9 mouse cellular contexts compared by ENCODE assay signal in genomic region chr7:127252414-127252813, GRCm38 (mm10). TPM values are rescaled to one million over a fixed set of nuclear protein-coding genes. Genes with fewer than 3 reads are reported as not detected.
DNase-seq lines count a peak whose midpoint lies in the region; ATAC-seq and TF ChIP-seq lines count a peak whose summit lies in the region.
"Had no signal": no experiment of that assay in that cellular context is flagged by ENCODE, and none has a peak within 500 bp of the region (broad histone marks: within the 10 kb centered on the region; RNA-seq: fewer than 3 reads in every experiment).

No protein-coding gene starts in this region.

- H3K36me3 ChIP-seq in forebrain, postnatal 0 days (ENCODE audit: insufficient read depth), result peaks cover 8% of the 10 kb centered on the region; the same call in 1 of the 2 replicates
- H3K36me3 ChIP-seq in forebrain, embryonic 12.5 days (replicated peaks), result peaks cover 40% of the 10 kb centered on the region
- peaks cover 25% of the 10 kb centered on the region for H3K36me3 ChIP-seq in heart, embryonic 12.5 days
- H3K36me3 ChIP-seq in midbrain, embryonic 11.5 days (ENCODE audit: control insufficient read depth, insufficient read depth, low read length), result peaks cover 3% of the 10 kb centered on the region; the same call in 1 of the 2 replicates

- DNase-seq in forebrain, postnatal 0 days, result no peak
- DNase-seq in B cell, adult 2 months, result peak; percentile 53 to 54
- DNase-seq in brain, adult 2 months (ENCODE audit: low read depth, low spot score), result peak; percentile 59
- DNase-seq in lung, postnatal 36 days, result peak; percentile 55
- DNase-seq in testis, postnatal 14 days (ENCODE audit: low spot score), result no peak
- DNase-seq in midbrain, embryonic 11.5 days (ENCODE audit: low spot score, missing footprints), result no peak

- H3K4me3 ChIP-seq in forebrain, postnatal 0 days (ENCODE audit: low read depth, low read length), result no peak overlapping the region
- no peak overlapping the region for H3K4me3 ChIP-seq in forebrain, embryonic 12.5 days (replicated peaks)
- no peak overlapping the region for H3K4me3 ChIP-seq in heart, embryonic 12.5 days
- H3K4me3 ChIP-seq in midbrain, embryonic 11.5 days (ENCODE audit: low read depth, low read length), result no peak overlapping the region
- H3K4me3 ChIP-seq: forebrain, embryonic 10.5 days had no signal

- H3K4me2 ChIP-seq in forebrain, postnatal 0 days (ENCODE audit: low read depth), result no peak overlapping the region
- H3K4me2 ChIP-seq in forebrain, embryonic 12.5 days, result no peak overlapping the region
- no peak overlapping the region for H3K4me2 ChIP-seq in heart, embryonic 12.5 days
- H3K4me2 ChIP-seq in midbrain, embryonic 11.5 days, result no peak overlapping the region

- WGBS in forebrain, postnatal 0 days, result 88% methylated on average over 2 of the region's 2 CpGs
- 88% methylated on average over 2 of the region's 2 CpGs for WGBS in forebrain, embryonic 12.5 days
- 94% methylated on average over 2 of the region's 2 CpGs for WGBS in heart, embryonic 12.5 days
- 83% methylated on average over 2 of the region's 2 CpGs for WGBS in midbrain, embryonic 11.5 days

- TF ChIP-seq CTCF in forebrain, postnatal 0 days (IDR thresholded peaks at IDR 0.05; ENCODE audit: low read depth), result peak; percentile 58

- H3K27me3 ChIP-seq in forebrain, postnatal 0 days (ENCODE audit: insufficient read depth, low read length), result no peaks in the 10 kb centered on the region
- no peaks in the 10 kb centered on the region for H3K27me3 ChIP-seq in forebrain, embryonic 12.5 days
- H3K27me3 ChIP-seq in heart, embryonic 12.5 days (replicated peaks), result no peaks in the 10 kb centered on the region
- H3K27me3 ChIP-seq in midbrain, embryonic 11.5 days (ENCODE audit: control insufficient read depth, insufficient read depth, low read length), result no peaks in the 10 kb centered on the region

- ATAC-seq in forebrain, postnatal 0 days, result no peak
- no peak for ATAC-seq in forebrain, embryonic 12.5 days (ENCODE audit: low FRiP score)
- ATAC-seq in heart, embryonic 12.5 days (ENCODE audit: insufficient number of reproducible peaks, low FRiP score), result no peak
- ATAC-seq in midbrain, embryonic 11.5 days (ENCODE audit: low FRiP score), result no peak

- H3K9ac ChIP-seq in forebrain, postnatal 0 days, result no peak overlapping the region
- no peak overlapping the region for H3K9ac ChIP-seq in forebrain, embryonic 12.5 days
- H3K9ac ChIP-seq in heart, embryonic 12.5 days, result no peak overlapping the region
- H3K9ac ChIP-seq in midbrain, embryonic 11.5 days (ENCODE audit: low read length), result no peak overlapping the region

- no peaks in the 10 kb centered on the region for H3K9me3 ChIP-seq in forebrain, postnatal 0 days (ENCODE audit: low read length)
- no peaks in the 10 kb centered on the region for H3K9me3 ChIP-seq in forebrain, embryonic 12.5 days
- H3K9me3 ChIP-seq in heart, embryonic 12.5 days (replicated peaks), result no peaks in the 10 kb centered on the region
- H3K9me3 ChIP-seq in midbrain, embryonic 11.5 days (ENCODE audit: control insufficient read depth, low read length), result no peaks in the 10 kb centered on the region
- H3K9me3 ChIP-seq: forebrain, embryonic 10.5 days had no signal

- no peak overlapping the region for H3K27ac ChIP-seq in forebrain, postnatal 0 days (ENCODE audit: low read depth, low read length)
- H3K27ac ChIP-seq in forebrain, embryonic 12.5 days, result no peak overlapping the region
- H3K27ac ChIP-seq in heart, embryonic 12.5 days (ENCODE audit: poor library complexity, severe bottlenecking), result no peak overlapping the region
- H3K27ac ChIP-seq in midbrain, embryonic 11.5 days (ENCODE audit: low read depth, low read length), result no peak overlapping the region
- H3K27ac ChIP-seq: forebrain, embryonic 10.5 days had no signal

- no peaks in the 10 kb centered on the region; the same call in 1 of the 2 replicates for H3K4me1 ChIP-seq in forebrain, postnatal 0 days (ENCODE audit: insufficient read depth)
- H3K4me1 ChIP-seq in forebrain, embryonic 12.5 days, result peaks cover 15% of the 10 kb centered on the region
- H3K4me1 ChIP-seq in heart, embryonic 12.5 days (replicated peaks), result peaks cover 8% of the 10 kb centered on the region
- peaks cover 7% of the 10 kb centered on the region for H3K4me1 ChIP-seq in midbrain, embryonic 11.5 days (ENCODE audit: control insufficient read depth, insufficient read depth, low read length)

RNA-seq across cellular contexts. Expression of gene Dctpp1, which starts 8.1 kb away (rescaled TPM):
- 90.8 and 122 TPM in 2 replicates for total RNA-seq in forebrain, postnatal 0 days (2014; rRNA removed)
- polyA plus RNA-seq in forebrain, postnatal 0 days (2015; fragmentation: Nextera tagmentation; extraction: Ambion mirVana), result 138 and 183 TPM in 2 replicates
- polyA plus RNA-seq in forebrain, embryonic 12.5 days (2016; fragmentation: Nextera tagmentation; extraction: Ambion mirVana), result 208 and 224 TPM in 2 replicates
- polyA plus RNA-seq in heart, embryonic 12.5 days (2016; fragmentation: Nextera tagmentation; extraction: Ambion mirVana), result 162 and 163 TPM in 2 replicates
- polyA plus RNA-seq in midbrain, embryonic 11.5 days (2014; fragmentation: Nextera tagmentation; extraction: Ambion mirVana), result 235 and 254 TPM in 2 replicates

RNA-seq across cellular contexts. Expression of gene Zfp771, which starts 8.3 kb away (rescaled TPM):
- 65.2 and 65.7 TPM in 2 replicates for total RNA-seq in forebrain, postnatal 0 days (2014; rRNA removed)
- polyA plus RNA-seq in forebrain, postnatal 0 days (2015; fragmentation: Nextera tagmentation; extraction: Ambion mirVana), result 75.1 and 75.9 TPM in 2 replicates
- polyA plus RNA-seq in forebrain, embryonic 12.5 days (2016; fragmentation: Nextera tagmentation; extraction: Ambion mirVana), result 53.3 and 60.3 TPM in 2 replicates
- polyA plus RNA-seq in heart, embryonic 12.5 days (2016; fragmentation: Nextera tagmentation; extraction: Ambion mirVana), result 32.7 and 34.4 TPM in 2 replicates
- 49.3 and 54.0 TPM in 2 replicates for polyA plus RNA-seq in midbrain, embryonic 11.5 days (2014; fragmentation: Nextera tagmentation; extraction: Ambion mirVana)

RNA-seq across cellular contexts. Expression of gene Sept1, which starts 19.5 kb away (rescaled TPM):
- 6.5 and 8.0 TPM in 2 replicates for total RNA-seq in forebrain, postnatal 0 days (2014; rRNA removed)
- 5.6 and 6.7 TPM in 2 replicates for polyA plus RNA-seq in forebrain, postnatal 0 days (2015; fragmentation: Nextera tagmentation; extraction: Ambion mirVana)
- 42.6 and 43.4 TPM in 2 replicates for polyA plus RNA-seq in forebrain, embryonic 12.5 days (2016; fragmentation: Nextera tagmentation; extraction: Ambion mirVana)
- 22.1 and 28.2 TPM in 2 replicates for polyA plus RNA-seq in heart, embryonic 12.5 days (2016; fragmentation: Nextera tagmentation; extraction: Ambion mirVana)
- polyA plus RNA-seq in midbrain, embryonic 11.5 days (2014; fragmentation: Nextera tagmentation; extraction: Ambion mirVana), result 24.6 and 29.8 TPM in 2 replicates

RNA-seq across cellular contexts. Expression of gene Zfp553, which starts 19.6 kb away (rescaled TPM):
- total RNA-seq in forebrain, postnatal 0 days (2014; rRNA removed), result 34.3 and 46.6 TPM in 2 replicates
- 29.8 and 35.9 TPM in 2 replicates for polyA plus RNA-seq in forebrain, postnatal 0 days (2015; fragmentation: Nextera tagmentation; extraction: Ambion mirVana)
- polyA plus RNA-seq in forebrain, embryonic 12.5 days (2016; fragmentation: Nextera tagmentation; extraction: Ambion mirVana), result 77.6 and 80.2 TPM in 2 replicates
- 23.8 and 25.3 TPM in 2 replicates for polyA plus RNA-seq in heart, embryonic 12.5 days (2016; fragmentation: Nextera tagmentation; extraction: Ambion mirVana)
- 30.3 and 32.4 TPM in 2 replicates for polyA plus RNA-seq in midbrain, embryonic 11.5 days (2014; fragmentation: Nextera tagmentation; extraction: Ambion mirVana)

RNA-seq across cellular contexts. Expression of gene Sephs2, which starts 21.4 kb away (rescaled TPM):
- total RNA-seq in forebrain, postnatal 0 days (2014; rRNA removed), result 73.0 and 78.0 TPM in 2 replicates
- 82.4 and 83.5 TPM in 2 replicates for polyA plus RNA-seq in forebrain, postnatal 0 days (2015; fragmentation: Nextera tagmentation; extraction: Ambion mirVana)
- polyA plus RNA-seq in forebrain, embryonic 12.5 days (2016; fragmentation: Nextera tagmentation; extraction: Ambion mirVana), result 73.7 and 81.6 TPM in 2 replicates
- polyA plus RNA-seq in heart, embryonic 12.5 days (2016; fragmentation: Nextera tagmentation; extraction: Ambion mirVana), result 86.4 and 87.2 TPM in 2 replicates
- 79.0 and 84.5 TPM in 2 replicates for polyA plus RNA-seq in midbrain, embryonic 11.5 days (2014; fragmentation: Nextera tagmentation; extraction: Ambion mirVana)

Comparison
In these comparisons a context has a peak if more than half of its experiments do, and no peak if none do; other contexts are left out.
1. DNase-seq: peak in B cell, adult 2 months (2 of 2), brain, adult 2 months (single experiment) and lung, postnatal 36 days (single experiment); none in forebrain, postnatal 0 days (single experiment), testis, postnatal 14 days (single experiment) and midbrain, embryonic 11.5 days (single experiment).